Mouse (Mus musculus) lung, postnatal 25 days (tissue): ENCODE data around the gene Zbtb32.

Experiments used
- DNase-seq: peaks from one replicate; pipeline ENCODE4 v3.0.0; 2022; ENCODE audit warnings: low spot score

Gene Zbtb32

GRCm38 (mm10) chr7:30566033-30566432 lies 32.7 kb downstream of the Zbtb32 start:
- DNase-seq, result no peak

GRCm38 (mm10) chr7:30564970-30565571 lies 33.6 kb downstream of the Zbtb32 start, which contains the start of gene Igflr1:
Igflr1 (plus strand) TSS chr7:30565427.
- DNase-seq, result no peak

GRCm38 (mm10) chr7:30563906-30564280 lies 34.8 kb downstream of the Zbtb32 start:
- peak; percentile 28 for DNase-seq

- DNase-seq, result peak; percentile 98
Observed at GRCm38 (mm10) chr7:30563117-30563905, 35.4 kb downstream of the Zbtb32 start, which contains the start of the genes U2af1l4, Gm49396 and Psenen. U2af1l4 (plus strand) TSS chr7:30563301. Gm49396 (plus strand) TSS chr7:30563344. Psenen (minus strand) TSS chr7:30563627.

- DNase-seq, result no peak
Observed at GRCm38 (mm10) chr7:30562526-30563116, 36.1 kb downstream of the Zbtb32 start.

GRCm38 (mm10) chr7:30560296-30560695 lies 38.4 kb downstream of the Zbtb32 start:
- DNase-seq, result no peak

- DNase-seq, result peak; percentile 99
Observed at GRCm38 (mm10) chr7:30559443-30559954, 39.2 kb downstream of the Zbtb32 start, which contains the start of gene Lin37. Lin37 (minus strand) TSS chr7:30559838.

- no peak for DNase-seq
Observed at GRCm38 (mm10) chr7:30558656-30559442, 39.9 kb downstream of the Zbtb32 start.

GRCm38 (mm10) chr7:30557901-30558514 lies 40.7 kb downstream of the Zbtb32 start:
- DNase-seq, result no peak

- no peak for DNase-seq
Observed at GRCm38 (mm10) chr7:30556894-30557536, 41.7 kb downstream of the Zbtb32 start.

GRCm38 (mm10) chr7:30553810-30554584 lies 44.7 kb downstream of the Zbtb32 start:
- no peak for DNase-seq

- peak; percentile 14 for DNase-seq
Observed at GRCm38 (mm10) chr7:30553021-30553589, 45.6 kb downstream of the Zbtb32 start.

- peak; percentile 98 for DNase-seq
Observed at GRCm38 (mm10) chr7:30552102-30553020, 46.3 kb downstream of the Zbtb32 start, which contains the start of the genes Hspb6 and Proser3. Hspb6 (plus strand) TSS chr7:30552178. Proser3 (minus strand) TSS chr7:30552299.

GRCm38 (mm10) chr7:30551445-30552101 lies 47.1 kb downstream of the Zbtb32 start:
- peak; percentile 79 for DNase-seq

GRCm38 (mm10) chr7:30550603-30551002 lies 48.1 kb downstream of the Zbtb32 start:
- no peak for DNase-seq

- DNase-seq, result no peak
Observed at GRCm38 (mm10) chr7:30549880-30550279, 48.8 kb downstream of the Zbtb32 start.

- DNase-seq, result no peak
Observed at GRCm38 (mm10) chr7:30544327-30544726, 54.4 kb downstream of the Zbtb32 start.

GRCm38 (mm10) chr7:30540572-30540971 lies 58.1 kb downstream of the Zbtb32 start:
- DNase-seq, result no peak
